Mouse (Mus musculus) frontal cortex, adult (tissue): ENCODE data around the gene Cacna1d.
A peak's percentile ranks its signal among the peaks of the same experiment; 100 is the strongest.

Experiments used
- ATAC-seq: cut with Nextera tagmentation; 2 replicates; pipeline ENCODE4 v1.9.2; 2017; ENCODE audit warnings: mild to moderate bottlenecking, moderate library complexity, mixed read lengths; ENCODE audit not compliant: low TSS enrichment

Gene Cacna1d

DNA sequence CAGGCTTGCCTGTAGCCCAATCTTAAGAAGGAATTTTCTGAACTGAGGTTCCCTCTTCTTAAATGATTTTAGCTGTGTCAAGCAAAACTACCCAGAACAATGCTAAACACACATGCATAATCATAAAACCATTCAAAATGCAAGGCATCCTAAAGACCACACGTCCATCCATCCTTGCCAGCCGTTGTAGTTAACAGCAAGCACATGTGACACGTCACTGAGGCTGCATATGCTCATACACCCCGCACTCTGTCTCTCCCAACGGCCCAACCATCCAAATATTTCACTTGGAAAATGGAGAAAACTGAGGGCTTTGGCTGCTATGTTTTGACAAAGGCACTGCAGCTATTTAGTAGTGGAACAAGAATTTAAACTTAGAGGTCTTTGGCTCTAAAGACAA, 220.9 kb downstream of the Cacna1d start:
- no peak for ATAC-seq

DNA sequence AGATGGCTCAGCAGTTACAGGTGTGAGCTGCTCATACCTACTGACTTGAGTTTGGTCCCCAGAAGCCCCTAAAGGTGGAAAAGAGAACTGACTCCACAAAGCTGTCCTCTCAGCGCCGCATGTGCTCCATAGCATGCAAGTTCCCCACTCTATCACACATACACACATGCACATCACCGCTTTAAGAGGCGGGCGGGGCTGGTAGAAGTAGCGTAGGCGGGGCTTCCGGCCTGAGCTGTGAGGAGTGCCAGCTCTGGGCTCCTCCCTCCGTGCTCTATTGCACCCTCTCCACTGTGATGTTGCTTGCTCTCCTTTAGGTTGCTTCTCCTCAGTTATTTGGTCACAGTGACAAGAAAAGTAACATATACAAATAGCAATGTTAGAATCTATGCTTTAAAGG, 225.5 kb downstream of the Cacna1d start:
- no peak for ATAC-seq

DNA sequence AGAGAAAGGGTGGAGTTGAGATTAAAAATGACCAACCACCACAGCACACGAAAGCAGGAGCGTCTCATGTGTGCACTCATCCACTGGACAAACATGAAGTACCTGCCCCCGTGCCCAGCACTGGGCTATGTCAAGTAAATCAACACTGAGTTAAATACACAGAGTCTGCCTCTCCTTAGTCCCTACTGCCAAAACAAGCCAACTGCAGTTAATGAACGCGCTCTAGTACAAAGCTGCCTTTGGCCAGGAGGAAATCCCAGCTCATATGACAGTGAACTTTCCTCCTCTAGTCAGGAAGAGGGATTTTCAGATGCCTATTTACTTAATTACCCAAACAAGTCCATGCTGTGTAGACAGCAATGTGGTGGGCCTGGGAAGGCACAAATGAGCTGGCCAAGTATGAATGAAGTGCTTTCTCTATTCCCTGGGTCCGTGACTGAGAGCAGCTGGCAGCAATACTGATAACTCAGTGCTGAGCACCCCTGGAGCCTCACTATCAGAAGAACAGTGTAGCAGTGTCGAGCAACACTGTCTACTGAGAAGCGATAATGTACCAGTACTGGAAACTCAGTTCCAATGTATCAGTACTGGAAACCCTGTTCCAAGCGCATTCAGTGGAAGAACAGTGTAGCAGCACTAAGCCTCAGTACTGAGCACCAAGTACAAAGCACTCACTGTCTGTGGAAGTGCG, 229.5 kb downstream of the Cacna1d start:
- ATAC-seq: no peak

DNA sequence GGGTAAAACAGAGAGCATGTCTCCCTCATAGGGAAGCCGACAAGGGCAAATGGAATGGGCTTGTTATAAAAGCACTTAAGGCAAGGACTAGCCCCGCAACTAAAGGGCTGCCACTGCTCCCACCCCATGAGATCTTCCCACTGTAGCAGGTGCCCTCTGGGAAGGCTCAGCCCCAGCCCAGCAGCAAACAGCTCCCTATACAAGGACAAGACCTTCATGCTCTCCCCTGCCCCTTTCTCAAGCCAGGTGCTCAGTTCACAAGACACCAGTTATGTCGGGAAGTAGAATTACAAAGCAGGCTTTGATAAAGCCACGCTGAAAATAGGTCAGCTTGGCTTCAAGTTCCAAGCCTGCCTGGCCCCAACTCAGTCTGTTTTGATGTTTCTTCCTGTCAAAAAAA, 233.6 kb downstream of the Cacna1d start:
- ATAC-seq: no peak

DNA sequence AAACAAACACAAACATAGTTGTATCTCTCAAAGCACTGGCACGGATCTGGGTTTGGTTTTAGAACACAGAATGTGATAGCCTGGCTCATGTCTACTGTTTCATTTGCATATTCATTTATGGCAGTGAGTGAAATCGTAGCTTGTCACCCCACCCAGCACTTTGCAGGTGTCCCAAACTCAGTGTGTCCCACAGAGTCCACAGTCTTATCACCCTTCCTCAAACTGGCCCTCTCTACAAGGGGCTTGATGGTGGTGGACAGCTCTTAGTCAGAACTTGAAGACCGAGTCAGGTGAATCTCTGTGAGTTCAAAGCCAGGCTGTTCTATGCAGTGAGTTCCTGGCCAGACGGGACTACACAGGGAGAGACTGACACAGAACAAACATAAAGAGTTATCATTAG, 234.8 kb downstream of the Cacna1d start:
- ATAC-seq: no peak

DNA sequence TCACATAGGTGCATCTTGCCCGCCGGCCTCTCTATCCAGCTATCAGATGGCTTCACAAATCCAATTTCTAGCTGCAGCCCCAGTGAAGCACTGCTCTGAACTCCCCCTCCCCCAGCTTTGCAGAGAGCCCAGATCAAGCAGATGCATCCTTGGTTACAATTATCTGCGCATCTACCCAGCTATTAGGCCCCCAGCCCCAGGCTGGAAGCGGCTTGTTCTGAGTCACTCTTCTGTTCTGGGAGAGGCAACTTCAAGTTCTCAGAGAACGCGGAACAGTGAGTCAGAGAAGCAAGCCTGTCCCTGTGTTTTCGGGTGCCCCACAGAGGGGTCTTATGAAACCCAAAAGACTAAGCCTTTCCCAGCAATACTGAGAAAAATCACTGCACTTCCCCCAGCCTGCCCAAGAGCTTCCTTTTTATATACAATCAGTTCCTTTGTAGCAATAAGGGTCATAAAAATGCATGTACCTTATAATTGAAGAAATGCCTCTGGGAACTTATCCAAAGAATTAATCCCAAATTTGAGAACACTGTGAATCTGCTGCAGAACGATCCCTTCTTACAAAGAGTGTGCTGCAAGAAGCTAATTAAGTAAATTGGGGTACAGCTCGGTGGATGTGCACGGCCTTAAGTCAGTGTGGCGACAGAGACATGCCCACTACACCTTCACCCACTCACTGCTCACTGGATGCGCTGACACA, 235.4 kb downstream of the Cacna1d start:
- peak; percentile 47; the same call in 1 of the 2 replicates for ATAC-seq

- no peak for ATAC-seq
Measured at GRCm38 (mm10) chr14:30254776-30255175, 236.5 kb downstream of the Cacna1d start.

DNA sequence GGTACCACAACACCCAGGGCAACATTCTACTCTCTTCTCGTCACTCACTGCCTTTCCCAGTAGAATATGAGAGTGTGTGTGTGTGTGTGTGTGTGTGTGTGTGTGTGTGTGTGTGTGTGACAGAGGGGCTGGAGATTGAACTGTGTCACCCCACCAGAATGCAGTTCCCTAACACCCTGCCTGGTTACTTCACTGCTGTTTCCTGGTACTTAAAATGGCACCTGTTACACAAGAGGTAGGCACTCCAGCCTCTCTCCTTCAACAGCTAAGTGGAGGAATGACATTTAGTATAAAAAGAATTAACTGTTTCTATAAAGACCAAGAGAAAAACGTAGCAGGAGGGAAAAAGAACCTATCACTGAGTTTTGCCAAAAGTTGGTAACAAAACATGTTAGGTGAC, 238.4 kb downstream of the Cacna1d start:
- ATAC-seq: no peak

DNA sequence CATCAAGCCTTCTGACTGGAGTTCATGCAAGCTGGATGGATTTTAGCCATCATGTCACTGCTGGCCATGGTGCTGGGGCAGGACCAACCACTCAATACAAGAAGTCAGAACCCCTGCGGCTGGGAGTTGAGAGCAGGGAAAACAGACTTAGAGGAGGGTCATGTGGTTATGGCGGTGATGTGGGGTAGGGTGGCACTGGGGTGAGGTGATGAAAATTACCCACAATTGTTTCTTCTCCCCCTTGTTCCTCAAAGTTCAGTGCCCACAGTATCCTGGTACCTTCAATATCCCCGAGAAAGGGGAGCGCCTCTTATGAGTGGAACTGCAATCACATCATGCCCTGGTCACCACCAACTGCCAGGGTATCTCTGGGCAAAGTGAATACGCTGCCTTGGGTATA, 239.9 kb downstream of the Cacna1d start:
- no peak for ATAC-seq

DNA sequence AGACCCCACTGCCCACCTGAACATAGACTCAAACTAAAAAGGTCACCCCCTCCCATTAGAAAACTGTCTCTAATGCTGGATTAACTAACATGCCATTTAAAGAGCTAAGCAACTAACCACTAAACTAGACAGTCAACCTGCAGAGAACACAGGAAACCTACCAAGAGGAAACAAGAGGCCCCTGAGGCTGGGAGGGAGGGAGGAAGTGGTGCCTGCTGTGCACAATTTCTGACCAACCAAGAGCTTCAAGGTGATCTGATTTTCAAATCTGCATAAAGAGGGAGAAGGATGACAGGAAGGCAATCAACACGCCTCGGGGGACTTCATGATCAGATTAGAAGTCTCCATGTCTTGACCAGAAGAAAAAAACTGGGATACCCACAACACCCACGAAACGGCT, 241.7 kb downstream of the Cacna1d start:
- no peak for ATAC-seq

DNA sequence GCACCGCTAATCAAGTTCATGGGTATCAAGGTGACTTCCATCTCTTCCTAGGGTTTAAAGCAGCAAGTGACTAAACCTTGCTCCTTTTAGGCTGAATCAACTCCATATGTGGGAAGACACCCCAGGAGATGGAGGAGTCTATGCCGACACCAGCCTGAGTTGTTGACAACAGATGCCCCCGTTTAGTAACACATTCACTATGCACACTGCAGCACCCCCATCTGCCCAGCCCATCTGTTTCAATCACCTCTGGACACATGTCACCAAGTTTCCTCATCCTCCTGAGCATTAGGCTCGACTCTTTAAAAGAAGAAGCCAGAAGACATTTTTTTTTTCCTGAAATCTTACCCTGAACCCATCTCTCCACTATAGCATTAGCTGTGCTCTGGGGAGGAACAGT, 242.4 kb downstream of the Cacna1d start:
- ATAC-seq: no peak

GRCm38 (mm10) chr14:30248121-30248520, 243.1 kb downstream of the Cacna1d start:
- no peak for ATAC-seq

- no peak for ATAC-seq
Measured at GRCm38 (mm10) chr14:30247606-30248005, 243.6 kb downstream of the Cacna1d start.

DNA sequence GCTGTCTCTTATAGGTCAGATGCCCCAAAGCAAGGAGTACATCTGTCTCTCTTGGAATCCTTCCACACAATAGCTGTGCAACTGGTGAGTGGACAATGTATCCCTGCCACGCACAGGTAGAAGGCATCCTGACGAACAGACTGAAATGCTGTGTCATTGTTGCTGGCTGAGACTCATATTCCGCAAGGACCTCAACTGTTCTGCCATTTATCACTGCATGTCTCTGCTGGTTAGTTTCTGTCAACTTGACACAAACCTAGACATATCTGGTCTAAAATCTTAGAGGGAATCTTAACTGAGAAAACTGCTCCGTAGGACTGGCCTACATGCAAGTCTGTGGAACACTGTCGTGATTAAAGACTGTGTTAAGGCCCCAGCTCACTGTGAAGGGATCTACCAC, 246.5 kb downstream of the Cacna1d start:
- no peak for ATAC-seq

- no peak for ATAC-seq
Measured at GRCm38 (mm10) chr14:30242818-30243205, 248.4 kb downstream of the Cacna1d start.

DNA sequence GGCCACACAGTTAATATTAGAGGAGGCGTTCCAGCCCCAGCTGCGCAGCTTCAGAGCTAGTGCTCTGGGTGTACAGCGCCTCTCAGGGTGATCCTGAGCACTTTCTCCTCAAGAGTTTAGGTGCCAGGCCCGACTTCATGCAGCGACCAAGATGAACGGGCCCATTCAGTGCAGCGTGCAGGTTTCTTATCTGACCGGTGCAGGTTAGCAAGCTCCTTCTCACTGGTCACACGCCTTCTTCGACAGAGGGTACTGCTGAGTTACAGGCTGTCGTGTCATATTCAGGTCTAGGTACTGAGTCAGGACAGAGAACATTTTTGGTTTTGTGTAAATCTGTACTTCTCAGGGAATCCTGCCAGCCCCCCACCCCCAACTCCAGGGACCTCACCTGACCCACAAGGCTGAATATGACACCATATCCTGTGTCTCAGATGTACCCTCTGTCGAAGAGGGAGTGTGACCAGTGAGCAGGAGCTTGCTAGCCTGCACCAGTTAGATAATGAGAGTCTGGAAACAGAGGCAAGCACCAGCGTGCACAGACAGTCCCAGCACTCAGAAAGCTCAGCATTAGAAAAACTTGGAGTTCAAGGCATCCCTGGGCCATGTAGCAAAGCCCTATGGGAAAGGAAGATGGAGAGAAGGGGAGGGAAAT, 249.0 kb downstream of the Cacna1d start:
- no peak for ATAC-seq

- peak; percentile 44; the same call in 1 of the 2 replicates for ATAC-seq
Measured at GRCm38 (mm10) chr14:30240916-30241515, 250.2 kb downstream of the Cacna1d start.

GRCm38 (mm10) chr14:30238807-30239206, 252.4 kb downstream of the Cacna1d start:
- no peak for ATAC-seq

- ATAC-seq: no peak
Measured at GRCm38 (mm10) chr14:30225161-30225560, 266.1 kb downstream of the Cacna1d start.

DNA sequence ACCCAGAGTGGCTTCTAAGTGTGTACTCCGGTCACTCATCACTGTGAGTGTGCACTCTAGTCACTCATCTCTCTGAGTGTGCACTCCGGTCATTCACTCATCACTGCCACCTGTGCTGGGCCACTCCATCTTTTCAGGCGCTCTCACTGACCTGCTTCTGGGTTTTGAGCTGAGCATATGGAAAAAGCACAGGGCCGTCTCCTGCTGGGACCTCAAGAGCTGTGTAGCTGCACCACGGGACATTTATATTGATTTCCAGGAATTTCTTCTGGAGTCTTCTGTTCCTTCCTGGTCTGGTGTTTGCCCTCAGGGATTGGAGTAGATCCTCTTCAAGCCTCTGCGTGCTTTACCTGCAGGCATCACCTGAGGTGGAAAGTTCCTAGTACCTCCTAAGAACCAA, 269.2 kb downstream of the Cacna1d start:
- ATAC-seq: no peak

GRCm38 (mm10) chr14:30219851-30220250, 271.4 kb downstream of the Cacna1d start:
- ATAC-seq: no peak

DNA sequence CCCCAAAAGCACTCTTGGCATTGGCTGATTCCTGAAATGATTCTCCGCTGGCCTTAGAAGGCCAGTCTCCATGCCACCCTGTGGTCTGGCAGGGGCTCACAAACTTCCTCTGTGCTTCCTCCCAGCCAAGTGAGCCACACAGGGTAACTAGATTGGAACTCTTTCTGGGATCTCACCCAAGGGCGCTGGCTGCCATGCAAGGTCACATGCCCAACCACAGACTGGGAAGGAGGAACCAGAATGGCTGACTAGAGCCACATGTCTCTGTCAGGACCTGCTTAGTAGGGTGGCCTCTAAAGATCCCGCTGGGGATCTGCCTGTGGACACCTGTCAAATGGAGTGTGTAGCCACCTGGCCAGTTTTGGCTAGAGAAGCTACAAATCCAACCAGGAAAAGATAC, 273.1 kb downstream of the Cacna1d start:
- no peak for ATAC-seq

GRCm38 (mm10) chr14:30217124-30217523, 274.1 kb downstream of the Cacna1d start:
- peak; percentile 84 for ATAC-seq
